Mouse (Mus musculus) adrenal gland, adult 2 months (tissue): ENCODE measurements at regions not wholly inside any gene's neighbourhood (a gene's known extent, or its start where the extent isn't known, plus 50 kb on each side); places are given as distances from the start of the nearest gene placed in this dataset.
A peak's percentile ranks its signal among the peaks of the same experiment; 100 is the strongest.

Source experiments
- DNase-seq: peaks from one replicate; pipeline ENCODE4 v3.0.0; 2021

GRCm38 (mm10) chr19:14344467-14344866 lies 253.4 kb downstream of the Tle4 start:
- DNase-seq: no peak

DNA sequence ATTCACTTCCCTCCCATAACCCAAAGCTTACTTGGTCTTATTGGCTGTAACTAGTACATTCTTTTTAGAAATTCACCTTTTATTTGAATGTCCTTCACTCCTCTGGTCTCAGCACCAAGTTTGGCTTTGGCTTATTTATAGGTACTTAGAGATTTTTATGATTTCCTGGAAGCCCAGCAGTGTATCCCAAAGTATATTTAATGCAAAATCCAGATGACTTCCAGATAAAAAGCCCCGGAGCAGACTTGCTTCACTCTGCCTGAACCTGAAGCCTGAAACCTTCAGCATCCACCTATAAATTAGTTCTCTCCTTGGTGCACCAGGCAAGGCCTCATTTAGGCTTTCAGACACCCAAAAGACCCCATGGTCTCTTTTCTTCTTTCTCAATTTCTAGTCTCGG lies 250.8 kb downstream of the Tle4 start:
- no peak for DNase-seq

- DNase-seq: no peak
Observed at GRCm38 (mm10) chr19:14347429-14347828, 250.4 kb downstream of the Tle4 start.

DNA sequence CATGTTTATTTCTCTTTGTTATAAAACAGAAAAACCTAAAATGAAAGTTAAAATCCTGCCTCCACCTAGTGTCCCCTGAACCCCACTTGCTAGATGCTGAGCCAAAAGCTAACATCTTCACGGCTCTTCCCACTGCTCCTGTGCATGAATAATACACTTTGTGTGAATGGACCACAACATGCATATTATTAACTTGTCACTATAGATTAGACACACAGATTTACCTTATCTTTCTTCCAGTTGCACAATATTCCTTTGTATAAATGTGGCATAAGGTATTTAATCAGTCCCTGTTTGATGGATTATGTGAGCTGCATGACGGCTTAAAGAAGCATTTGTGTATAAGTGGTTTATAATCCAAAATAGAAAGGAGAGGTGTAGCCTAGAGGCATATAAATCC lies 248.1 kb downstream of the Tle4 start:
- DNase-seq: no peak

- DNase-seq: no peak
Observed at GRCm38 (mm10) chr19:14351728-14352340, 246.0 kb downstream of the Tle4 start.

DNA sequence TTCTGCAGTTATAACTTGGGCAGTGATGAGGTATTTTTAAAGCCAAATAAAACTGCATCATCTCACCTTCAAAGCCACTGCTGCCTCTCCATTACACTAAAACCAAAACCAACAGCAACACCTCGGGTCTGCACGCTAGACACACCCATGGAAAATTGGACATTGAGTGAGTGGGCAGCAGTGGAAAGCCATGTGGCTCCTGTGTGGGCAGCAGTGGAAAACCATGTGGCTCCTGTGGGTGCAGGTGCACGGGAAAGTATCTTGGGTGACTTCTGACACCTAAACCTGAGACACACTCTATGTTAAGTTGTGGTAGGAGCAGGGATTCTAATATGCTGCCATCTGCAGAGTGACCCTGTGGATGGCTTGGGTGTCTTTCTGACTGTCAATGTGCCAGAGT lies 245.3 kb downstream of the Tle4 start:
- no peak for DNase-seq

GRCm38 (mm10) chr19:14353151-14353550 lies 244.7 kb downstream of the Tle4 start:
- DNase-seq: no peak

GRCm38 (mm10) chr19:14355128-14355527 lies 242.7 kb downstream of the Tle4 start:
- no peak for DNase-seq

DNA sequence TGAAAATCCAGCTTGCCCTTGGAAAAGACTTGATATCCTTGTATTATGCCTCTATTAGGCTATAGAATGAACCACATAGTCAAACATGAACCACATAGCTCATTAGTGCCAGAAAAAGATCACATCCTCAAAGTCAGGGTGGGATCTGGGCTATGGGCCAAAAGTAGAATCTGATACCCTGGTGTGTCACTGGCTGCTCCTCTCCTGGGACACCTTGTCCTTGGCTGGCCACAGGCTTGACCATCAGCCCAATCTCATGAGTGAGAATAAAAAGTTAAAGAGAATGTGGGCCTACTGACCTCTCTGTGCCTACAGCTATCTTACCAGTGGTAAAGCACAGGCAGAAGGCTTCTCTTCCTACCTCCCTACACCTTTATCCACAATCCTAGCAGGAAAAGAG lies 241.9 kb downstream of the Tle4 start:
- DNase-seq: no peak

DNA sequence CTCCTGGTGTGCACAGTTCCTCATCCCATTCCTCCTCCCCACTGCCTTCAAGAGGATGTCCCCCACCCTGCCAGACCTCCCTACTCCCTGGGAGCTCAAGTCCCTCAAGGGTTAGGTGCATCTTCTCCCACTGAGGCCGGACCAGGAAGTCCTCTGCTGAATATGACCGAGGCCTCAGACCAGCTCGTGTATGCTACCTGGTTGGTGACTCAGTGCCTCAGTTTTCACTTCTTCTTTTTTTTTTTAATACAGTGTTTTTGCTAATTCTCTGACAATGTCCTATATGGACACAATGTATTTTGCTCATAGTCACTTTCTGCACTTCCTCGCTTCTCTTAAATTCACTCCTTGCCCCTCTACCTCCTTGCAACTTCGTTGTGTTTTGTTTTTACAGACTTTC lies 237.2 kb downstream of the Tle4 start:
- DNase-seq: no peak

- DNase-seq: no peak
Observed at GRCm38 (mm10) chr19:14369098-14369604, 228.7 kb downstream of the Tle4 start.

- DNase-seq: no peak
Observed at GRCm38 (mm10) chr19:14371360-14371759, 226.5 kb downstream of the Tle4 start.

GRCm38 (mm10) chr19:14373996-14374395 lies 223.9 kb downstream of the Tle4 start:
- peak; percentile 39 for DNase-seq

DNA sequence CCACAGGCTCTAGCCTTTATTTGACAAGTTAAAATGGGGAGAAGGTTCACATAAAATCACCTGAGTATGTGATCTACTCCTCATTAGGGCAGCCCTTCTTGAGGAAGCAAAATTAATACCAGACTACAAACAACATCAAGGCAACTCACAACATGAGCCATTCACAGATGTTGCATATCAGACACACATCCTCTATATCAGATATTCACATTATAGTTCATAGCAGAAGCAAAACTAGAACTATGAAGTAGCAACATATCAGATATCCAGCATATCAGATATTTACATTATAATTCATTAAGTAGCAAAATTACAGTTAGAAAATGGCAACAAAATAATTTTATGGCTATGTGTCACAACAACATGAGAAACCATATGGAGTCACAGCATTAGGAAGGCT lies 217.0 kb downstream of the Tle4 start:
- no peak for DNase-seq

DNA sequence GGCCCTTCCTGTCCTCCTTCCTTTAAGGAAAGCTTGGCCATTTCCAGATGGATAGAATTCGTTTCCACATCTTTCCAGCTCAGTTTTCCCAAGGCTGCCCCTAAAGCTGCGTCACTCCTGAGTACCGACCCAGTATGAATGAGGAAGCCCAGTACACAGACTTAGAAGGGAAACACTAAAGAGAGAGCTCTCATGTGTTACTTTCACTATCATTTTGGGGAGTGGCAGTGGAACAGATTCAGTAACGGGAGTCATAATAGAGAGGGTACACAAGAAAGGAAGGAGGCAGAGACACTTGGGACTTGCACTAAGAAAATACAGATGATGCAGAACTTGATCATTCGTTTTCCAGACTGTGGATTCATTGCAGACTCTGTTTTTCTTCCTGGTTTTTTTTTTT lies 210.1 kb downstream of the Tle4 start:
- DNase-seq: no peak

DNA sequence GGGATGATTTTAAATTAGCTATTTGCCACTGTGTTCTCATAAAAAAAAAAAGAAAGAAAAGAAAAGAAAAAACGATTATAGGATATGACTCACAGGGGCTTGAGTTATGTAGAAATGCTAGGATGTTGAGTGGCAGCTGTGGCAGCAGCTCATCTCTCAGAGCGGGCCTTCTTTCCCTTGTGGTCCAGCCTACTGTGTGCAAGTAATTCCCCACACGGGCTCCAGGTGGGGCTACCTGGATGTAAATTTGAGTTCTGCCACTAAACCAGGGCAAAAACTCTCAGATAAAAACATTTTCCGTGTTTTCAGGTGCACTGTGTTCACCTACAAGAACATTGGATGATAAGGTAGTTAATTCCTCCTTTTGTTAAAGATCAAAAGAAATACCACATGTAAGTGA lies 209.3 kb downstream of the Tle4 start:
- DNase-seq: no peak

DNA sequence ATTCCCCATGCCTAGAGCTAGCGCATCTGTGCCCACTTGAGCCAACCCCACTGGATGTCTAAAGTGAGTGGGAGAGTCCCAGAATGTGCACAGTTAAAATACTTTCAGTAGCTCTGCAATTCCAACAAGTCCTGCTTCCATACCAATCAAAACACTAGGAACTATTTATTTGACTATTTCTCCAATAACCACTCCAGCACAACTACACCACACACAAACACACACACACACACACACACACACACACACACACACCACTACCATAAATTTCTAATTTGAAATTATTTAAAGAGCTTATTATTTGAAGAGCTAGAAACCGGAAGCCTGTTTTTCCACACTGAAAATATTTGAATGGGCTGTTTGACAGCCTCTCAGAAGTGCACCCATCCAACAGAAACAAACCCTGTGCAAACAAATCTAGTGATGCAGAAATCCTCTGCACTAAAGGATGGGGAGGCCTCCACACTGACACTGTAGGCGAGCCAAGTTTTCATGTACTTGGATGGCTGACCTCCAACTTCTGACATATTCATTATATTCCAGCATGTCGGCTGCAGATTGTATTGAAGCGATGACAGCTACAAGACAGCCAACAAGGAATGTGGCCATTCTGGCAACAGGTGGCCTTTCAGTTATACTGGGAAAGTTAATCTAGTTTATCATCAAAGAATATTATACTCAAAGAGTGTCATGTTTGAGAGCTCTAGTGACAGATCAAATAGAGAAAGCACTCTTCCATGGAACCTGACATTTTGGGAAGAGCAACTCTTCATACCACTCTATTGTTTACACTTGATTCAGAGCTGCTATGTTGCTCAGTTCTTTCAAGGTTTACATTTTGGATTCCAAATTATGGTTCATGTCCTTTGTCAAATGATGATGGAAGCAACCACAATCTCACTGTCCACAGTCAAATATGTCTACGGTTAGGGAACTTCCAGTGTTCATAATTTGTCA lies 207.7 kb downstream of the Tle4 start:
- no peak for DNase-seq

- no peak for DNase-seq
Observed at GRCm38 (mm10) chr19:14390914-14391313, 206.9 kb downstream of the Tle4 start.
